Comparison of ENCODE assay signal across 13 mouse cellular contexts in the genomic region with DNA sequence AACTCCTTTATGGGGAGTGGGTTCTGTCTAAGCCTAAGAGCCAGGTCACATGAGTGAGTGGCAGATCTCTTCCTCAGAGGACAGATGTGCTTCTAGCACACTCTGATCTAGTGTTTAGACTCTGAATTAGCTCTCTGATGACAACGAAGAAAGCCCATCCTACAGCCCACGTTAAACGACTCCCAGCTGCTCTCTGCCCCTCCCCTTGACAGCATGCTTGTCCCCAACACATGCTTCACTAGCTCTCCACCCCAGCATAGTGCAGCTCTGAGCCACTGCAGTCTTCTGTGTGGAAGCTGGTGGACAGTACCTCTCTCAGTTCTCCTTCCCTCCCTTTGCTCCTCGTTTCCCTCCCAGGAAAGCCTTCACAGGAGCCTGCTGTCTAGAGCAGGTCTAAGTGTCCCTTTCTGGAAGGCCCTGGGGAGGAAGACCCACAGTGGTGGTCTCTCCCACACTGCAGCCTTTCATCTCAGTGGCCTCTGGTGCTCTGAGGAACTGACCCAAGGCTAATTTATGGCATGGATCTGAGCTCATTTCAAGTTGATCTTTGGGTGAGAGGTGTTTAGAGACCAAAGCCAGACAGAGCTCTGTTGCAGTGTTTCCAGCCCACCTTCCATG. TPM values are rescaled to one million over a fixed set of nuclear protein-coding genes. Genes with fewer than 3 reads are reported as not detected.
A peak's percentile ranks its signal among the peaks of the same experiment; 100 is the strongest.
DNase-seq lines count a peak whose midpoint lies in the region; ATAC-seq and TF ChIP-seq lines count a peak whose summit lies in the region.
"Had no signal": no experiment of that assay in that cellular context is flagged by ENCODE, and none has a peak within 500 bp of the region (broad histone marks: within the 10 kb centered on the region; RNA-seq: fewer than 3 reads in every experiment).

No protein-coding gene starts in this region.

- in situ Hi-C loops in CH12.LX (cut with MboI; ENCODE audit: low pct_ligation_motif_present, low pct_unique_long_range_greater_than_20kb, low sequenced_read_pairs), result no loop called here

- no peak for ATAC-seq in heart, embryonic 11.5 days (replicated peaks; ENCODE audit: insufficient number of reproducible peaks, low FRiP score, low TSS enrichment)
- ATAC-seq in liver, embryonic 12.5 days, result no peak
- ATAC-seq in limb, embryonic 15.5 days (ENCODE audit: insufficient number of reproducible peaks, low FRiP score, low TSS enrichment, low read depth), result peak; percentile 55; the same call in 1 of the 2 replicates
- ATAC-seq: CD4-positive, CD25-positive, alpha-beta regulatory T cell, adult 4 months had no signal

- no peaks in the 10 kb centered on the region for H3K9me3 ChIP-seq in heart, embryonic 11.5 days (replicated peaks; ENCODE audit: control insufficient read depth, low read length)
- no peaks in the 10 kb centered on the region for H3K9me3 ChIP-seq in liver, embryonic 12.5 days (replicated peaks)
- no peaks in the 10 kb centered on the region for H3K9me3 ChIP-seq in CH12.LX (replicated peaks; ENCODE audit: low read length)
- H3K9me3 ChIP-seq in limb, embryonic 15.5 days, result no peaks in the 10 kb centered on the region
- H3K9me3 ChIP-seq: embryonic facial prominence, embryonic 15.5 days; heart, embryonic 15.5 days; megakaryocyte, embryonic 14.5 days had no signal

- H3K4me3 ChIP-seq in heart, embryonic 11.5 days (ENCODE audit: low read depth, low read length), result no peak overlapping the region
- H3K4me3 ChIP-seq in liver, adult 2 months (ENCODE audit: insufficient read depth, low read depth, low read length), result no peak overlapping the region
- no peak overlapping the region for H3K4me3 ChIP-seq in liver, embryonic 12.5 days
- H3K4me3 ChIP-seq in CH12.LX (replicated peaks in 1 of 3; ENCODE audit: low read depth in 2 of 3, low read length in 2 of 3, poor library complexity in 1 of 3), result no peak overlapping the region
- no peak overlapping the region for H3K4me3 ChIP-seq in limb, embryonic 15.5 days
- H3K4me3 ChIP-seq: embryonic facial prominence, embryonic 15.5 days; heart, embryonic 15.5 days; megakaryocyte, embryonic 14.5 days had no signal

- 11% methylated on average over 4 of the region's 4 CpGs for WGBS in heart, embryonic 11.5 days (ENCODE audit: insufficient replicate concordance)
- WGBS in liver, adult 2 months, result 49% methylated on average over 4 of the region's 4 CpGs
- WGBS in liver, embryonic 12.5 days (ENCODE audit: insufficient replicate concordance), result 41% methylated on average over 4 of the region's 4 CpGs
- 12% methylated on average over 4 of the region's 4 CpGs for WGBS in limb, embryonic 15.5 days

- no peak overlapping the region; the same call in 1 of the 2 replicates for H3K9ac ChIP-seq in heart, embryonic 11.5 days (ENCODE audit: low read depth, low read length)
- no peak overlapping the region for H3K9ac ChIP-seq in liver, adult 2 months (ENCODE audit: low read depth, low read length)
- no peak overlapping the region for H3K9ac ChIP-seq in liver, embryonic 12.5 days
- H3K9ac ChIP-seq in CH12.LX (ENCODE audit: insufficient read depth, low read depth), result no peak overlapping the region
- no peak overlapping the region for H3K9ac ChIP-seq in limb, embryonic 15.5 days
- H3K9ac ChIP-seq: embryonic facial prominence, embryonic 15.5 days; heart, embryonic 15.5 days had no signal

- H3K27ac ChIP-seq in heart, embryonic 11.5 days (ENCODE audit: low read depth, low read length), result 0 out of 2 replicates have a peak overlapping the region, but pooled peaks have one; percentile 35
- H3K27ac ChIP-seq in liver, adult 2 months (replicated peaks; ENCODE audit: insufficient read depth, low read depth, low read length), result peak overlapping the region; percentile 23
- no peak overlapping the region for H3K27ac ChIP-seq in liver, embryonic 12.5 days
- peak overlapping the region; percentile 61 for H3K27ac ChIP-seq in CH12.LX (ENCODE audit: insufficient read depth, low read depth)
- peak overlapping the region; percentile 47; the same call in 1 of the 2 replicates for H3K27ac ChIP-seq in limb, embryonic 15.5 days
- H3K27ac ChIP-seq: embryonic facial prominence, embryonic 15.5 days; heart, embryonic 15.5 days had no signal

- no peaks in the 10 kb centered on the region for H3K27me3 ChIP-seq in heart, embryonic 11.5 days (ENCODE audit: control insufficient read depth, insufficient read depth, low read length)
- no peaks in the 10 kb centered on the region for H3K27me3 ChIP-seq in liver, adult 2 months (ENCODE audit: control insufficient read depth, insufficient read depth, low read length)
- H3K27me3 ChIP-seq in liver, embryonic 12.5 days (replicated peaks), result no peaks in the 10 kb centered on the region
- no peaks in the 10 kb centered on the region for H3K27me3 ChIP-seq in CH12.LX (replicated peaks)
- no peaks in the 10 kb centered on the region for H3K27me3 ChIP-seq in limb, embryonic 15.5 days
- H3K27me3 ChIP-seq: embryonic facial prominence, embryonic 15.5 days; heart, embryonic 15.5 days; megakaryocyte, embryonic 14.5 days had no signal

- TF ChIP-seq RAD21 in CH12.LX (IDR thresholded peaks at IDR 0.05; ENCODE audit: low read depth, low read length), result no peak

- H3K36me3 ChIP-seq in heart, embryonic 11.5 days (ENCODE audit: control insufficient read depth, insufficient read depth, low read length), result no peaks in the 10 kb centered on the region
- H3K36me3 ChIP-seq in liver, adult 2 months (ENCODE audit: control insufficient read depth, insufficient read depth, low read length), result no peaks in the 10 kb centered on the region
- H3K36me3 ChIP-seq in liver, embryonic 12.5 days, result no peaks in the 10 kb centered on the region
- H3K36me3 ChIP-seq in CH12.LX (replicated peaks in 1 of 2; ENCODE audit: control insufficient read depth in 1 of 2, insufficient read depth in 1 of 2, low read length in 1 of 2), result peaks cover 10 to 76% of the 10 kb centered on the region in 2 experiments
- 0 out of 2 replicates have a peak, but pooled peaks cover 3% of the 10 kb centered on the region for H3K36me3 ChIP-seq in limb, embryonic 15.5 days
- H3K36me3 ChIP-seq: embryonic facial prominence, embryonic 15.5 days; heart, embryonic 15.5 days had no signal

- intact Hi-C loops in heart, postnatal 36 days (cut with DNase I), result no loop called here

- peaks cover 45% of the 10 kb centered on the region for H3K4me1 ChIP-seq in heart, embryonic 11.5 days (ENCODE audit: control insufficient read depth, insufficient read depth, low read length)
- peaks cover 44% of the 10 kb centered on the region for H3K4me1 ChIP-seq in liver, adult 2 months (ENCODE audit: control insufficient read depth, insufficient read depth, low read length)
- peaks cover 67% of the 10 kb centered on the region for H3K4me1 ChIP-seq in liver, embryonic 12.5 days
- peaks cover 70 to 100% of the 10 kb centered on the region in 2 experiments for H3K4me1 ChIP-seq in CH12.LX (ENCODE audit: control insufficient read depth in 1 of 2, insufficient read depth in 2 of 2)
- H3K4me1 ChIP-seq in limb, embryonic 15.5 days, result peaks cover 35% of the 10 kb centered on the region

- DNase-seq in heart, postnatal 36 days, result no peak
- DNase-seq in liver, adult 2 months (ENCODE audit: extremely low read depth, low read depth, low spot score), result no peak
- DNase-seq in CH12.LX (ENCODE audit: extremely low read depth), result no peak
- DNase-seq in right cerebral cortex, postnatal 4 days, result no peak
- DNase-seq in cerebellum, adult 9-10 months, result no peak
- DNase-seq: layer of hippocampus, postnatal 36 days had no signal

- H3K79me2 ChIP-seq in liver, adult 2 months (ENCODE audit: control insufficient read depth, insufficient read depth, low read length), result peaks cover 28% of the 10 kb centered on the region; the same call in 1 of the 2 replicates
- H3K79me2 ChIP-seq in CH12.LX (replicated peaks; ENCODE audit: control insufficient read depth, extremely low read depth, insufficient read depth, poor library complexity, severe bottlenecking), result peaks cover 90% of the 10 kb centered on the region

- TF ChIP-seq CTCF in liver, adult 2 months (IDR thresholded peaks at IDR 0.05; ENCODE audit: low read depth, low read length), result no peak
- TF ChIP-seq CTCF in CH12.LX (conservative IDR thresholded peaks at IDR 0.05 in 1 of 2, IDR thresholded peaks at IDR 0.05 in 1 of 2; ENCODE audit: low read depth in 2 of 2, low read length in 2 of 2), result no peak

- TF ChIP-seq POLR2A in liver, adult 2 months (IDR thresholded peaks at IDR 0.05; ENCODE audit: extremely low read depth, insufficient read depth, low read length), result no peak
- 0 out of 2 replicates have a peak, but pooled peaks have one; percentile 21 for TF ChIP-seq POLR2A in CH12.LX (IDR thresholded peaks at IDR 0.05; ENCODE audit: low read depth, low read length)

- TF ChIP-seq EP300 in CH12.LX (IDR thresholded peaks at IDR 0.05; ENCODE audit: low read length), result no peak; the same call in 1 of the 2 replicates

- H3K4me2 ChIP-seq in heart, embryonic 11.5 days, result no peak overlapping the region
- H3K4me2 ChIP-seq in liver, embryonic 12.5 days, result no peak overlapping the region
- H3K4me2 ChIP-seq in CH12.LX (ENCODE audit: insufficient read depth, low read depth, poor library complexity, severe bottlenecking), result no peak overlapping the region; the same call in 1 of the 2 replicates
- no peak overlapping the region for H3K4me2 ChIP-seq in limb, embryonic 15.5 days
- H3K4me2 ChIP-seq: embryonic facial prominence, embryonic 15.5 days; heart, embryonic 15.5 days had no signal

- dilution Hi-C loops in CH12.LX (cut with MboI; ENCODE audit: extremely low pct_ligation_motif_present, extremely low pct_unique_long_range_greater_than_20kb, low sequenced_read_pairs), result no loop called here

TF ChIP-seq in CH12.LX, 34 proteins besides CTCF, POLR2A, EP300 and RAD21 (continues in another document):
- TF ChIP-seq CHD1 (IDR thresholded peaks at IDR 0.05; ENCODE audit: low read depth, low read length) (no peak), ZMIZ1 (IDR thresholded peaks at IDR 0.05; ENCODE audit: low read depth, low read length) (no peak), CHD2 (IDR thresholded peaks at IDR 0.05; ENCODE audit: low read length) (no peak), HCFC1 (IDR thresholded peaks at IDR 0.05; ENCODE audit: low read depth, low read length) (no peak), BHLHE40 (IDR thresholded peaks at IDR 0.05; ENCODE audit: low read depth, low read length) (peak; percentile 35; the same call in 1 of the 2 replicates), SIN3A (IDR thresholded peaks at IDR 0.05; ENCODE audit: low read length) (peak; percentile 72), MAX (IDR thresholded peaks at IDR 0.05; ENCODE audit: low read length) (peak; percentile 77), USF2 (conservative IDR thresholded peaks at IDR 0.05; ENCODE audit: low read depth, low read length) (no peak)

RNA-seq across cellular contexts. Expression of gene Rapgef1, which starts 43.8 kb away (rescaled TPM):
- 9.1 and 9.8 TPM in 2 replicates for polyA plus RNA-seq in heart, embryonic 11.5 days (2014; fragmentation: Nextera tagmentation; extraction: Ambion mirVana)
- total RNA-seq in heart, postnatal 36 days (2021), result 10 to 100 TPM; 97.6 to 98.6 TPM
- 11.8 and 16.8 TPM in 2 replicates for total RNA-seq in liver, adult 2 months (2014; rRNA removed)
- polyA plus RNA-seq in liver, adult 2 months (2012; rRNA removed), result 24.9 and 25.3 TPM in 2 replicates
- 10.1 and 10.8 TPM in 2 replicates for polyA plus RNA-seq in liver, embryonic 12.5 days (2016; fragmentation: Nextera tagmentation; extraction: Ambion mirVana)
- total RNA-seq in CH12.LX (2012; rRNA removed), result 149 and 185 TPM in 2 replicates
- 84.0 and 86.5 TPM in 2 replicates for total RNA-seq in CH12.LX (2014; rRNA removed)
- polyA plus RNA-seq in CH12.LX (2012; ENCODE audit: insufficient read length, low read depth), result 143 and 170 TPM in 2 replicates
- polyA plus RNA-seq in limb, embryonic 15.5 days (2015; fragmentation: Nextera tagmentation; extraction: Ambion mirVana), result 15.9 and 17.1 TPM in 2 replicates
